Mouse (Mus musculus): Measurements from ENCODE around the gene C130032M10Rik. TPM values are rescaled to one million over a fixed set of nuclear protein-coding genes. Genes with fewer than 3 reads are reported as not detected.

Gene C130032M10Rik
- total and polyA plus RNA-seq, 2 experiments = not detected

- Histone ChIP-seq H3K27me3 (ENCODE audit: control insufficient read depth, insufficient read depth, low read length) (peaks cover 10% of the 10 kb centered on the region), H3K79me2 (ENCODE audit: control insufficient read depth, insufficient read depth, low read length) (no peaks in the 10 kb centered on the region), H3K9ac (ENCODE audit: low read depth, low read length) (no peak overlapping the region), H3K27ac (replicated peaks; ENCODE audit: insufficient read depth, low read depth, low read length) (no peak overlapping the region), H3K4me1 (ENCODE audit: control insufficient read depth, insufficient read depth, low read length) (no peaks in the 10 kb centered on the region), H3K4me3 (ENCODE audit: insufficient read depth, low read depth, low read length) (no peak overlapping the region), H3K36me3 (ENCODE audit: control insufficient read depth, insufficient read depth, low read length) (no peaks in the 10 kb centered on the region)
- no peak for TF ChIP-seq CTCF (IDR thresholded peaks at IDR 0.05; ENCODE audit: low read depth, low read length)
- no peak for TF ChIP-seq POLR2A (IDR thresholded peaks at IDR 0.05; ENCODE audit: extremely low read depth, insufficient read depth, low read length)
- no peak for DNase-seq (ENCODE audit: extremely low read depth, low read depth, low spot score)
- WGBS = 30% methylated on average over 10 of the region's 10 CpGs
Observed at GRCm38 (mm10) chr9:114556276-114556855, 40.9 kb downstream of the C130032M10Rik start.

GRCm38 (mm10) chr9:114557086-114557485 lies 41.6 kb downstream of the C130032M10Rik start:
- Histone ChIP-seq H3K36me3 (ENCODE audit: control insufficient read depth, insufficient read depth, low read length) (no peaks in the 10 kb centered on the region), H3K79me2 (ENCODE audit: control insufficient read depth, insufficient read depth, low read length) (no peaks in the 10 kb centered on the region), H3K4me3 (ENCODE audit: insufficient read depth, low read depth, low read length) (no peak overlapping the region), H3K9ac (ENCODE audit: low read depth, low read length) (no peak overlapping the region), H3K4me1 (ENCODE audit: control insufficient read depth, insufficient read depth, low read length) (no peaks in the 10 kb centered on the region), H3K27me3 (ENCODE audit: control insufficient read depth, insufficient read depth, low read length) (peaks cover 13% of the 10 kb centered on the region), H3K27ac (replicated peaks; ENCODE audit: insufficient read depth, low read depth, low read length) (no peak overlapping the region)
- no peak for DNase-seq (ENCODE audit: extremely low read depth, low read depth, low spot score)
- 23% methylated on average over 7 of the region's 7 CpGs for WGBS
- TF ChIP-seq CTCF (IDR thresholded peaks at IDR 0.05; ENCODE audit: low read depth, low read length) (no peak), POLR2A (IDR thresholded peaks at IDR 0.05; ENCODE audit: extremely low read depth, insufficient read depth, low read length) (no peak)

- Histone ChIP-seq H3K79me2 (ENCODE audit: control insufficient read depth, insufficient read depth, low read length) (no peaks in the 10 kb centered on the region), H3K4me3 (ENCODE audit: insufficient read depth, low read depth, low read length) (no peak overlapping the region), H3K4me1 (ENCODE audit: control insufficient read depth, insufficient read depth, low read length) (no peaks in the 10 kb centered on the region), H3K27ac (replicated peaks; ENCODE audit: insufficient read depth, low read depth, low read length) (no peak overlapping the region), H3K36me3 (ENCODE audit: control insufficient read depth, insufficient read depth, low read length) (no peaks in the 10 kb centered on the region), H3K9ac (ENCODE audit: low read depth, low read length) (no peak overlapping the region), H3K27me3 (ENCODE audit: control insufficient read depth, insufficient read depth, low read length) (peaks cover 31% of the 10 kb centered on the region)
- TF ChIP-seq CTCF (IDR thresholded peaks at IDR 0.05; ENCODE audit: low read depth, low read length) = no peak
- TF ChIP-seq POLR2A (IDR thresholded peaks at IDR 0.05; ENCODE audit: extremely low read depth, insufficient read depth, low read length) = no peak
- WGBS = 37% methylated on average over 7 of the region's 7 CpGs
- DNase-seq (ENCODE audit: extremely low read depth, low read depth, low spot score) = no peak
Observed at GRCm38 (mm10) chr9:114560141-114560540, 44.6 kb downstream of the C130032M10Rik start.

- TF ChIP-seq POLR2A (IDR thresholded peaks at IDR 0.05; ENCODE audit: extremely low read depth, insufficient read depth, low read length) (no peak), CTCF (IDR thresholded peaks at IDR 0.05; ENCODE audit: low read depth, low read length) (no peak)
- DNase-seq (ENCODE audit: extremely low read depth, low read depth, low spot score) = no peak
- H3K27me3 ChIP-seq (ENCODE audit: control insufficient read depth, insufficient read depth, low read length) = peaks cover 31% of the 10 kb centered on the region
- no peaks in the 10 kb centered on the region for H3K4me1 ChIP-seq (ENCODE audit: control insufficient read depth, insufficient read depth, low read length)
- no peak overlapping the region for H3K27ac ChIP-seq (replicated peaks; ENCODE audit: insufficient read depth, low read depth, low read length)
- H3K4me3 ChIP-seq (ENCODE audit: insufficient read depth, low read depth, low read length) = no peak overlapping the region
- no peaks in the 10 kb centered on the region for H3K79me2 ChIP-seq (ENCODE audit: control insufficient read depth, insufficient read depth, low read length)
- WGBS = 13% methylated on average over 36 of the region's 36 CpGs
- H3K36me3 ChIP-seq (ENCODE audit: control insufficient read depth, insufficient read depth, low read length) = no peaks in the 10 kb centered on the region
- no peak overlapping the region for H3K9ac ChIP-seq (ENCODE audit: low read depth, low read length)
Observed at GRCm38 (mm10) chr9:114560771-114561670, 45.5 kb downstream of the C130032M10Rik start.

GRCm38 (mm10) chr9:114561671-114561971 lies 46.1 kb downstream of the C130032M10Rik start:
- no peak for DNase-seq (ENCODE audit: extremely low read depth, low read depth, low spot score)
- Histone ChIP-seq H3K27ac (replicated peaks; ENCODE audit: insufficient read depth, low read depth, low read length) (no peak overlapping the region), H3K79me2 (ENCODE audit: control insufficient read depth, insufficient read depth, low read length) (no peaks in the 10 kb centered on the region), H3K4me3 (ENCODE audit: insufficient read depth, low read depth, low read length) (no peak overlapping the region), H3K4me1 (ENCODE audit: control insufficient read depth, insufficient read depth, low read length) (no peaks in the 10 kb centered on the region), H3K27me3 (ENCODE audit: control insufficient read depth, insufficient read depth, low read length) (peaks cover 31% of the 10 kb centered on the region), H3K9ac (ENCODE audit: low read depth, low read length) (no peak overlapping the region), H3K36me3 (ENCODE audit: control insufficient read depth, insufficient read depth, low read length) (no peaks in the 10 kb centered on the region)
- TF ChIP-seq POLR2A (IDR thresholded peaks at IDR 0.05; ENCODE audit: extremely low read depth, insufficient read depth, low read length) = no peak
- TF ChIP-seq CTCF (IDR thresholded peaks at IDR 0.05; ENCODE audit: low read depth, low read length) = no peak
- 10% methylated on average over 12 of the region's 12 CpGs for WGBS
